Mouse (Mus musculus): ENCODE measurements at regions not wholly inside any gene's neighbourhood (a gene's known extent, or its start where the extent isn't known, plus 50 kb on each side); places are given as distances from the start of the nearest gene placed in this dataset.

GRCm38 (mm10) chr4:142772751-142773455 lies 439.9 kb downstream of the Prdm2 start:
- DNase-seq = peak; percentile 76 to 77

GRCm38 (mm10) chr4:142771520-142772150 lies 441.2 kb downstream of the Prdm2 start:
- DNase-seq = no peak

- no peak for DNase-seq
These were observed 442.6 kb downstream of the Prdm2 start for GRCm38 (mm10) chr4:142770177-142770576.

GRCm38 (mm10) chr4:142767665-142768064 lies 445.1 kb downstream of the Prdm2 start:
- no peak for DNase-seq

- no peak for DNase-seq
These were observed 451.2 kb downstream of the Prdm2 start for GRCm38 (mm10) chr4:142761577-142761976.

- DNase-seq = peak; percentile 63 to 77
These were observed 454.7 kb downstream of the Prdm2 start for GRCm38 (mm10) chr4:142758102-142758501.

GRCm38 (mm10) chr4:142756332-142756731 lies 456.5 kb downstream of the Prdm2 start:
- DNase-seq = no peak

- no peak for DNase-seq
These were observed 462.9 kb downstream of the Prdm2 start for GRCm38 (mm10) chr4:142749918-142750317.

GRCm38 (mm10) chr4:142723554-142723907 lies 484.3 kb upstream of the Kazn start:
- DNase-seq = no peak

- no peak for DNase-seq
These were observed 483.8 kb upstream of the Kazn start for GRCm38 (mm10) chr4:142722845-142723553.

GRCm38 (mm10) chr4:142701606-142702005 lies 462.4 kb upstream of the Kazn start:
- peak; percentile 12 to 50 for DNase-seq

- no peak for DNase-seq
These were observed 455.7 kb upstream of the Kazn start for GRCm38 (mm10) chr4:142694926-142695325.

- no peak for DNase-seq
These were observed 449.0 kb upstream of the Kazn start for GRCm38 (mm10) chr4:142688241-142688640.

- DNase-seq = no peak
These were observed 438.2 kb upstream of the Kazn start for GRCm38 (mm10) chr4:142677426-142677825.

- peak; percentile 80 to 86 for DNase-seq
These were observed 435.7 kb upstream of the Kazn start for GRCm38 (mm10) chr4:142674641-142675465.

- DNase-seq = no peak
These were observed 432.8 kb upstream of the Kazn start for GRCm38 (mm10) chr4:142671872-142672458.

- DNase-seq = no peak
These were observed 425.6 kb upstream of the Kazn start for GRCm38 (mm10) chr4:142664781-142665180.

GRCm38 (mm10) chr4:142658156-142658555 lies 419.0 kb upstream of the Kazn start:
- no peak for DNase-seq

- no peak for DNase-seq
These were observed 401.9 kb upstream of the Kazn start for GRCm38 (mm10) chr4:142641069-142641468.

- no peak for DNase-seq
These were observed 400.1 kb upstream of the Kazn start for GRCm38 (mm10) chr4:142639340-142639733.

- DNase-seq = peak; percentile 45 to 60
These were observed 399.6 kb upstream of the Kazn start for GRCm38 (mm10) chr4:142638733-142639339.

- no peak for DNase-seq
These were observed 398.9 kb upstream of the Kazn start for GRCm38 (mm10) chr4:142638057-142638456.

Measured in cerebellum, postnatal 25 days (tissue).